Mouse (Mus musculus) olfactory bulb, adult 2 months (tissue): Measurements from ENCODE around the gene Psma7. TPM values are rescaled to one million over a fixed set of nuclear protein-coding genes. Genes with fewer than 3 reads are reported as not detected.

Experiments
- H3K27ac ChIP-seq: fragments of 200-500 bp; 2 replicates; pipeline ENCODE4 v1.5.1; 2012; ENCODE audit warnings: low read depth, low read length; ENCODE audit not compliant: insufficient read depth
- H3K4me1 ChIP-seq: fragments of 200-500 bp; 2 replicates; pipeline ENCODE4 v1.6.1; 2012; ENCODE audit warnings: low read length; ENCODE audit not compliant: control insufficient read depth, insufficient read depth
- H3K4me3 ChIP-seq: fragments of 200-500 bp; 2 replicates; pipeline ENCODE4 v1.5.1; 2012; ENCODE audit warnings: mild to moderate bottlenecking, low read depth, low read length, moderate library complexity; ENCODE audit not compliant: insufficient read depth
- CTCF ChIP-seq: fragments of 200-500 bp; IDR thresholded peaks from 2 replicates; pipeline ENCODE4 v1.5.1; 2012; ENCODE audit warnings: low read depth, mild to moderate bottlenecking, low read length, moderate library complexity; ENCODE audit not compliant: insufficient read depth
- POLR2A ChIP-seq: fragments of 200-500 bp; IDR thresholded peaks from 2 replicates; pipeline ENCODE4 v1.6.1; 2012; ENCODE audit warnings: mild to moderate bottlenecking, low read depth, low read length, moderate library complexity; ENCODE audit not compliant: insufficient read depth
- WGBS: fragments of 180-500 bp; shearing (Covaris S2); methylation state at CpG from one replicate; pipeline ENCODE4 v1.1.7; 2018; 5-methylcytosine and 5-hydroxymethylcytosine counted together
- polyA plus RNA-seq: library from polyadenylated mRNA; stranded (reverse); fragments of >200 nt; gene quantifications from 2 replicates; pipeline ENCODE4 v1.2.4, GENCODE M21; 2012; ENCODE audit warnings: low replicate concordance; ENCODE audit not compliant: missing spikeins, insufficient read depth, insufficient read length

Gene Psma7
- polyA plus RNA-seq, 1 experiment: not detected

GRCm38 (mm10) chr2:180031270-180031669 lies 11.0 kb downstream of the Psma7 start:
- H3K4me1 ChIP-seq: peaks cover 16% of the 10 kb centered on the region
- TF ChIP-seq POLR2A (no peak), CTCF (no peak)
- H3K27ac ChIP-seq: no peak overlapping the region
- no peak overlapping the region for H3K4me3 ChIP-seq
- WGBS: 46% methylated on average over 6 of the region's 6 CpGs

GRCm38 (mm10) chr2:180027768-180028167 lies 14.5 kb downstream of the Psma7 start:
- Histone ChIP-seq H3K27ac (no peak overlapping the region), H3K4me1 (peaks cover 22% of the 10 kb centered on the region), H3K4me3 (peak overlapping the region; percentile 8; the same call in 1 of the 2 replicates)
- 57% methylated on average over 9 of the region's 9 CpGs for WGBS
- TF ChIP-seq CTCF (no peak), POLR2A (no peak)

GRCm38 (mm10) chr2:180025861-180026200 lies 16.4 kb downstream of the Psma7 start:
- H3K4me1 ChIP-seq: peaks cover 22% of the 10 kb centered on the region
- peak overlapping the region; percentile 71 for H3K4me3 ChIP-seq
- WGBS: 10% methylated on average over 6 of the region's 6 CpGs
- TF ChIP-seq POLR2A: no peak
- no peak overlapping the region for H3K27ac ChIP-seq

GRCm38 (mm10) chr2:180025135-180025860 lies 16.9 kb downstream of the Psma7 start:
- under 1% methylated on average over 84 of the region's 84 CpGs for WGBS
- peaks cover 22% of the 10 kb centered on the region for H3K4me1 ChIP-seq
- H3K27ac ChIP-seq: peak overlapping the region; percentile 71
- TF ChIP-seq POLR2A (no peak), CTCF (no peak)
- peak overlapping the region; percentile 71 for H3K4me3 ChIP-seq

GRCm38 (mm10) chr2:180024401-180025098 lies 17.7 kb downstream of the Psma7 start, which contains the start of gene Lsm14b:
Gene Lsm14b (plus strand): TSS chr2:180024987.
- WGBS: under 1% methylated on average over 80 of the region's 80 CpGs
- TF ChIP-seq POLR2A (peak; percentile 78; the same call in 1 of the 2 replicates), CTCF (no peak)
- H3K27ac ChIP-seq: peak within 1 kb of the TSS; percentile 71
- peak within 1 kb of the TSS; percentile 71 for H3K4me3 ChIP-seq
- peaks cover 22% of the 10 kb centered on the region for H3K4me1 ChIP-seq

- WGBS: 63% methylated on average over 6 of the region's 6 CpGs
- Histone ChIP-seq H3K4me1 (peaks cover 14% of the 10 kb centered on the region), H3K27ac (no peak overlapping the region), H3K4me3 (no peak overlapping the region)
- TF ChIP-seq POLR2A (no peak), CTCF (no peak)
Observed at GRCm38 (mm10) chr2:180022751-180023150, 19.5 kb downstream of the Psma7 start.

GRCm38 (mm10) chr2:180020919-180021318 lies 21.3 kb downstream of the Psma7 start:
- peaks cover 4% of the 10 kb centered on the region; the same call in 1 of the 2 replicates for H3K4me1 ChIP-seq
- no peak overlapping the region for H3K27ac ChIP-seq
- no peak overlapping the region for H3K4me3 ChIP-seq
- WGBS: 83% methylated on average over 8 of the region's 8 CpGs
- TF ChIP-seq CTCF (no peak), POLR2A (no peak)

- 75% methylated on average over 7 of the region's 7 CpGs for WGBS
- no peak for TF ChIP-seq POLR2A
- TF ChIP-seq CTCF: no peak
- no peaks in the 10 kb centered on the region for H3K4me1 ChIP-seq
- no peak overlapping the region for H3K27ac ChIP-seq
- no peak overlapping the region for H3K4me3 ChIP-seq
Observed at GRCm38 (mm10) chr2:180020091-180020661, 22.1 kb downstream of the Psma7 start.

- no peak overlapping the region for H3K27ac ChIP-seq
- WGBS: 87% methylated on average over 9 of the region's 9 CpGs
- no peaks in the 10 kb centered on the region for H3K4me1 ChIP-seq
- TF ChIP-seq CTCF: no peak
- TF ChIP-seq POLR2A: no peak
- no peak overlapping the region for H3K4me3 ChIP-seq
Observed at GRCm38 (mm10) chr2:180018573-180018972, 23.7 kb downstream of the Psma7 start.
